Mouse (Mus musculus): ENCODE measurements around the gene Ablim2. TPM values are rescaled to one million over a fixed set of nuclear protein-coding genes. Genes with fewer than 3 reads are reported as not detected.
A peak's percentile ranks its signal among the peaks of the same experiment; 100 is the strongest.

Gene Ablim2
- polyA plus RNA-seq, 1 experiment from 2014 or later = 0.74 TPM

GRCm38 (mm10) chr5:35739005-35739404, 18.7 kb upstream of the Ablim2 start:
- DNase-seq (ENCODE audit: low spot score) = no peak

- no peak for DNase-seq (ENCODE audit: low spot score)
These were observed 18.0 kb upstream of the Ablim2 start, which contains the start of gene Sh3tc1 for GRCm38 (mm10) chr5:35739536-35740278. Gene Sh3tc1 (minus strand): TSS chr5:35739987.

- DNase-seq (ENCODE audit: low spot score) = no peak
These were observed 17.0 kb upstream of the Ablim2 start for GRCm38 (mm10) chr5:35740716-35741115.

GRCm38 (mm10) chr5:35741225-35741820, 16.4 kb upstream of the Ablim2 start:
- DNase-seq (ENCODE audit: low spot score) = no peak

GRCm38 (mm10) chr5:35743238-35743951, 14.3 kb upstream of the Ablim2 start:
- no peak for DNase-seq (ENCODE audit: low spot score)

GRCm38 (mm10) chr5:35743990-35744722, 13.5 kb upstream of the Ablim2 start:
- no peak for DNase-seq (ENCODE audit: low spot score)

- no peak for DNase-seq (ENCODE audit: low spot score)
These were observed 12.3 kb upstream of the Ablim2 start for GRCm38 (mm10) chr5:35745406-35745805.

GRCm38 (mm10) chr5:35746910-35747309, 10.8 kb upstream of the Ablim2 start:
- DNase-seq (ENCODE audit: low spot score) = peak; percentile 68

GRCm38 (mm10) chr5:35749416-35749815, 8.3 kb upstream of the Ablim2 start:
- DNase-seq (ENCODE audit: low spot score) = no peak

GRCm38 (mm10) chr5:35750026-35750425, 7.7 kb upstream of the Ablim2 start:
- no peak for DNase-seq (ENCODE audit: low spot score)

GRCm38 (mm10) chr5:35751016-35751415, 6.7 kb upstream of the Ablim2 start:
- DNase-seq (ENCODE audit: low spot score) = no peak

GRCm38 (mm10) chr5:35755131-35755733, 2.4 kb upstream of the Ablim2 start:
- peak; percentile 40 for DNase-seq (ENCODE audit: low spot score)

GRCm38 (mm10) chr5:35756020-35756419, 1.7 kb upstream of the Ablim2 start:
- DNase-seq (ENCODE audit: low spot score) = no peak

- peak; percentile 41 for DNase-seq (ENCODE audit: low spot score)
These were observed 562 bp upstream of the Ablim2 start for GRCm38 (mm10) chr5:35756997-35757638.

GRCm38 (mm10) chr5:35758081-35759053, 687 bp downstream of the Ablim2 start:
- DNase-seq (ENCODE audit: low spot score) = peak; percentile 33

- no peak for DNase-seq (ENCODE audit: low spot score)
These were observed 3.6 kb downstream of the Ablim2 start for GRCm38 (mm10) chr5:35761323-35761722.

GRCm38 (mm10) chr5:35762388-35762787, 4.7 kb downstream of the Ablim2 start:
- no peak for DNase-seq (ENCODE audit: low spot score)

GRCm38 (mm10) chr5:35762850-35763249, 5.2 kb downstream of the Ablim2 start:
- no peak for DNase-seq (ENCODE audit: low spot score)

- DNase-seq (ENCODE audit: low spot score) = no peak
These were observed 8.2 kb downstream of the Ablim2 start for GRCm38 (mm10) chr5:35765909-35766308.
